Mouse (Mus musculus) hindbrain, embryonic 14.5 days (tissue): Measurements from ENCODE around the gene Ifitm10. TPM values are rescaled to one million over a fixed set of nuclear protein-coding genes. Genes with fewer than 3 reads are reported as not detected.

Experiments
- ATAC-seq: fragments of 200-750 bp; cut with Nextera tagmentation; 2 replicates; pipeline ENCODE4 v1.8.0; 2017; ENCODE audit warnings: moderate number of reproducible peaks, mild to moderate bottlenecking, moderate TSS enrichment, moderate library complexity; ENCODE audit not compliant: low FRiP score
- DNase-seq: peaks from one replicate; pipeline ENCODE4 v3.0.0-alpha.2; 2015; ENCODE audit warnings: low spot score
- H3K27ac ChIP-seq: fragments of 300-500 bp; sonication (generic); 2 replicates; pipeline ENCODE4 v1.5.1; 2014; ENCODE audit warnings: mild to moderate bottlenecking, moderate library complexity
- H3K27me3 ChIP-seq: fragments of 300-500 bp; sonication (generic); 2 replicates; pipeline ENCODE4 v1.6.1; 2014; ENCODE audit warnings: mild to moderate bottlenecking, low read length, mixed read lengths; ENCODE audit not compliant: control insufficient read depth, insufficient read depth
- H3K36me3 ChIP-seq: fragments of 300-500 bp; sonication (generic); replicated peaks from 2 replicates; pipeline ENCODE4 v1.6.1; 2014; ENCODE audit not compliant: control insufficient read depth, insufficient read depth
- H3K4me1 ChIP-seq: fragments of 300-500 bp; sonication (generic); replicated peaks from 2 replicates; pipeline ENCODE4 v1.6.1; 2014; ENCODE audit warnings: antibody characterized with exemption, low read length, mixed read lengths; ENCODE audit not compliant: control insufficient read depth, insufficient read depth
- H3K4me2 ChIP-seq: fragments of 300-500 bp; sonication (generic); replicated peaks from 2 replicates; pipeline ENCODE4 v1.6.1; 2014; ENCODE audit warnings: mild to moderate bottlenecking, moderate library complexity
- H3K4me3 ChIP-seq: fragments of 300-500 bp; sonication (generic); replicated peaks from 2 replicates; pipeline ENCODE4 v1.5.1; 2014; ENCODE audit warnings: mild to moderate bottlenecking, low read length
- H3K9ac ChIP-seq: fragments of 300-500 bp; sonication (generic); 2 replicates; pipeline ENCODE4 v1.6.1; 2014
- H3K9me3 ChIP-seq: fragments of 300-500 bp; sonication (generic); 2 replicates; pipeline ENCODE4 v1.6.1; 2016; ENCODE audit warnings: low read length; ENCODE audit not compliant: control insufficient read depth
- WGBS: fragments of 180-500 bp; shearing (Covaris S2); extraction: QIAGEN DNeasy Blood & Tissue Kit; methylation state at CpG from one replicate; pipeline ENCODE4 v1.1.7; 2014; 5-methylcytosine and 5-hydroxymethylcytosine counted together
- polyA plus RNA-seq: library from polyadenylated mRNA; unstranded; fragments of >200 nt; fragmentation: Nextera tagmentation; extraction: Ambion mirVana; gene quantifications from 2 replicates; pipeline ENCODE4 v1.2.1, GENCODE M21; 2014

Gene Ifitm10
- polyA plus RNA-seq, 1 experiment from 2014 or later = 7.3 TPM

GRCm38 (mm10) chr7:142394261-142395190, 21.0 kb upstream of the Ifitm10 start:
- 77% methylated on average over 6 of the region's 6 CpGs for WGBS
- Histone ChIP-seq H3K9ac (no peak overlapping the region), H3K4me1 (no peaks in the 10 kb centered on the region), H3K27me3 (no peaks in the 10 kb centered on the region), H3K36me3 (no peaks in the 10 kb centered on the region), H3K27ac (no peak overlapping the region), H3K4me3 (no peak overlapping the region), H3K9me3 (no peaks in the 10 kb centered on the region), H3K4me2 (no peak overlapping the region)
- no peak for DNase-seq
- ATAC-seq = no peak

GRCm38 (mm10) chr7:142393191-142393590, 19.6 kb upstream of the Ifitm10 start:
- DNase-seq (no peak), ATAC-seq (no peak)
- Histone ChIP-seq H3K9ac (no peak overlapping the region), H3K4me3 (no peak overlapping the region), H3K27ac (no peak overlapping the region), H3K36me3 (no peaks in the 10 kb centered on the region), H3K9me3 (no peaks in the 10 kb centered on the region), H3K4me1 (no peaks in the 10 kb centered on the region), H3K4me2 (no peak overlapping the region), H3K27me3 (no peaks in the 10 kb centered on the region)
- 26% methylated on average over 4 of the region's 4 CpGs for WGBS

- no peak overlapping the region for H3K4me3 ChIP-seq
- ATAC-seq (no peak), DNase-seq (no peak)
- H3K27me3 ChIP-seq = no peaks in the 10 kb centered on the region
- H3K4me2 ChIP-seq = no peak overlapping the region
- H3K36me3 ChIP-seq = no peaks in the 10 kb centered on the region
- H3K9me3 ChIP-seq = no peaks in the 10 kb centered on the region
- 60% methylated on average over 4 of the region's 4 CpGs for WGBS
- peaks cover 7% of the 10 kb centered on the region for H3K4me1 ChIP-seq
- H3K9ac ChIP-seq = no peak overlapping the region
- H3K27ac ChIP-seq = no peak overlapping the region
These were observed 18.1 kb upstream of the Ifitm10 start for GRCm38 (mm10) chr7:142391609-142392008.

- no peak for DNase-seq
These were observed 17.6 kb upstream of the Ifitm10 start for GRCm38 (mm10) chr7:142391108-142391507.

DNA sequence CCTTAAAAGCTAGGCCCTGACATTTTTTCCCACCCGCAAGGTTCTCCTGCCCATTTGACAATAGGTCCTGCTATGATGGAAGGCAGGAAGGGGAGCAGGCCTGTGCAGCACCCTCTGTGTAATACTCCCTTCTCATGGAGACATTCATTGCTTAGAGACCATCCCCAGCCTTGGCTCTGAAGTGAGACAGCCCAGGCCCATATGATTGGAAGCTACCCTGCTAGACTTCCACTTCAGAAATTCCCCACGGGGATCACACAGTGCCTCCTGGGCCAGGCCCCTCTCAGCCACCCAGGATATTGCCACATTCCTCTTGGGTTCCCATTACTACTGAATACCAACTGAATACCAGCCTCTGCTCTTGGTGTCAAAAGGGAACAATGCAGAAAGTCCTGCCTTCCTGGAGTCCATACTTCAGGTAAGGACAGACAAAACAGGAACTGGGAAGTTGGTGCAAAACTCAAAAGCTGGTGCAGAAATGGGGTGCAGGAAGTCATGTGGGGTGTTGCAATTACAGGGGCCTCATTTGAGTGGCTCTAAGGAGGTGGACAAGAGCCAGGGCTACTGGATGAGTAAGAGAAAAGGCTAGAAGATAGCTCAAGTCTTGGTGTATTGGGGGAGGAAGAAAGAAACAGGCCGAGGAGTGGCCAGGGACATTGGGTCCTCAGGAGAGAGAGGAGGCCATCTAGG, 16.6 kb upstream of the Ifitm10 start:
- H3K36me3 ChIP-seq = peaks cover 3% of the 10 kb centered on the region; the same call in 1 of the 2 replicates
- H3K4me3 ChIP-seq = no peak overlapping the region
- no peaks in the 10 kb centered on the region for H3K9me3 ChIP-seq
- WGBS = 85% methylated on average over 3 of the region's 3 CpGs
- H3K9ac ChIP-seq = no peak overlapping the region
- no peak overlapping the region for H3K27ac ChIP-seq
- DNase-seq (no peak), ATAC-seq (no peak)
- no peak overlapping the region for H3K4me2 ChIP-seq
- peaks cover 18% of the 10 kb centered on the region for H3K4me1 ChIP-seq
- no peaks in the 10 kb centered on the region for H3K27me3 ChIP-seq

More at GRCm38 (mm10) chr7:142391108-142391507, 17.6 kb upstream of the Ifitm10 start:
- no peaks in the 10 kb centered on the region for H3K36me3 ChIP-seq
- WGBS = 82% methylated on average over 3 of the region's 3 CpGs
- H3K27ac ChIP-seq = no peak overlapping the region
- no peak overlapping the region for H3K4me2 ChIP-seq
- peaks cover 12% of the 10 kb centered on the region for H3K4me1 ChIP-seq
- H3K4me3 ChIP-seq = no peak overlapping the region
- H3K9ac ChIP-seq = no peak overlapping the region
- no peak for ATAC-seq
- H3K27me3 ChIP-seq = no peaks in the 10 kb centered on the region
- H3K9me3 ChIP-seq = no peaks in the 10 kb centered on the region

- 91% methylated on average over 2 of the region's 2 CpGs for WGBS
- no peak overlapping the region for H3K27ac ChIP-seq
- no peaks in the 10 kb centered on the region for H3K27me3 ChIP-seq
- peaks cover 18% of the 10 kb centered on the region for H3K4me1 ChIP-seq
- H3K4me2 ChIP-seq = no peak overlapping the region
- no peaks in the 10 kb centered on the region for H3K9me3 ChIP-seq
- H3K9ac ChIP-seq = no peak overlapping the region
- ATAC-seq = no peak
- H3K36me3 ChIP-seq = peaks cover 17% of the 10 kb centered on the region
- no peak overlapping the region for H3K4me3 ChIP-seq
- DNase-seq = no peak
These were observed 15.2 kb upstream of the Ifitm10 start for GRCm38 (mm10) chr7:142388740-142389139.

GRCm38 (mm10) chr7:142388198-142388597, 14.6 kb upstream of the Ifitm10 start:
- Histone ChIP-seq H3K9ac (peak overlapping the region; percentile 40; the same call in 1 of the 2 replicates), H3K9me3 (no peaks in the 10 kb centered on the region), H3K4me1 (peaks cover 18% of the 10 kb centered on the region), H3K27ac (peak overlapping the region; percentile 60; the same call in 1 of the 2 replicates), H3K4me2 (peak overlapping the region; percentile 83), H3K27me3 (no peaks in the 10 kb centered on the region), H3K36me3 (peaks cover 22% of the 10 kb centered on the region), H3K4me3 (peak overlapping the region; percentile 71)
- WGBS = 98% methylated on average over 1 of the region's 1 CpGs
- no peak for ATAC-seq
- no peak for DNase-seq

DNA sequence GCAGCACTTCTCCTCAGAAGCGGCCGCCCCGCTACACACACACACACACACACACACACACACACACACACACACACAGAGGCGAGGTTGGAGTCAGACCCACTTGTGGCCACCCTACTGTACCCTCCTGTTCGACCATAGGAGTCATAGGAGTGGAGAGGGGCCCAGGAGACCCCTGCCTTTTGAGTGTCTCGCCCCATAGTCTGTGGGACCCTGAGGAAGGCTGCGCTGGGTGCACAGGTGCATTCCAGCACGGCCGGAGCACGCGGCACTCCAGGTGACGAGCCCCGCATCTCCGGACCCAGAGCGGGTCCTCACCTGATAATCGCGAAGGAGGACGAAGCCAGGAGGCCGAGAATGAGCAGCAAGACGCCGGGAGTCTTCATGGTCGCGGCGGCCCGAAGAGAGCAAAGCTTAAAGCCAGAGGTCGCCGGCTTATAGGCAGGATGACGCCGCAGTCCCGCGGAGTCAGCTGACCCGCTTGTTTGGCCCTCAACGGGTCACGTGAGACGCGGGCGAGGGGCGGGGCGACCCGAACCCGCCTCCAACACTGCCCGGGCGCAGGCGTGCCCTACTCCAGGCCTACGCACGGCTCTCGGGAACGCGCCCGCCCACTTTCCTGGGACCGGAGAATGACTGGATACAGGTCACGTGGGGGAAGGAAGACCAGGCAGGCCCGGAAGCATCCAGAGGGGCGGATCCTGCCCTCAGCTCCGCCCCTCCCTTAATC, 14.0 kb upstream of the Ifitm10 start, which contains the start of gene Ctsd:
Ctsd (minus strand) TSS at position 620 of the 730 bp plus-strand sequence.
- DNase-seq = peak; percentile 96
- Histone ChIP-seq H3K4me2 (peak within 1 kb of the TSS; percentile 83), H3K9ac (peak within 1 kb of the TSS; percentile 80), H3K9me3 (no peaks in the 10 kb centered on the region), H3K36me3 (peaks cover 28% of the 10 kb centered on the region), H3K4me3 (peak within 1 kb of the TSS; percentile 71), H3K4me1 (peaks cover 18% of the 10 kb centered on the region), H3K27me3 (no peaks in the 10 kb centered on the region), H3K27ac (peak within 1 kb of the TSS; percentile 72)
- ATAC-seq = peak; percentile 96
- under 1% methylated on average over 52 of the region's 55 CpGs for WGBS
